Mouse (Mus musculus) ovary, postnatal 14 days (tissue): ENCODE results near the gene Emc10.

Source experiments
- DNase-seq: peaks from one replicate; pipeline ENCODE4 v3.0.0; 2022; ENCODE audit warnings: low spot score

Emc10 gene

DNA sequence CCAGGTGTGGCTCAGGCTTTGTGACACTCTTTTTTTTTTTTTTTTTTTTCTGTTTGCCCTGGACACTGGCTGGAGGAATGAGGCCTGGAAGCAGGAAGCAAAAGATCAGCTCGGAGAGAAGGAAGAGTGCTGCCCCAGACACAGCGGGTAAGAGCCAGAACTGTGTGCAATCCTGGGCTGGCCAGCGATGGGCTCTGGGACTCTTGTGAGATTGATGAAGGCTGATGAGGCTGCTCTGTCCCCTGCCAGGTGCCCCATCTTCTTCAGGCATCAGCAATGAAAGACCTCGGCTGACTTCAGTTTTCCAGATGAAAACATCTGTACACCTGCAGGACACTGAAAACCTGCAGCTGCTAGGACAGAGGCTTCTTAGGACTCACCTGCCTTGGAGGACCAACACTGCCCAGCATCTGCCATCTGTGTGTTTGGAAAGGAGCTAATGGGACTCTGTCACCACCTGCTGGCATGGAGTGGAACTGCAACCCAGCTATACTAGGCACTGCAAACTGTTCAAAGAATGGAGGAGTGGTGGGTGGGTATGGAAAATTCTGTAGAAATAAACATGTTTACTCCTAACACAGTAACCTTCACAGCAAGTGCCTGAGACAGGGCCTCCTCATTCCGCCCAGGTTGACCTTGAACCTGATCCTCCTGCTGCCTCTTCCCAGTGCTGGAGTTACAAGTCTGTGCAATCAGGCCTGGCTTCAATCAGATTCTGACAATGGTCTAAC, 11.3 kb downstream of the Emc10 start:
- DNase-seq = peak; percentile 75

DNA sequence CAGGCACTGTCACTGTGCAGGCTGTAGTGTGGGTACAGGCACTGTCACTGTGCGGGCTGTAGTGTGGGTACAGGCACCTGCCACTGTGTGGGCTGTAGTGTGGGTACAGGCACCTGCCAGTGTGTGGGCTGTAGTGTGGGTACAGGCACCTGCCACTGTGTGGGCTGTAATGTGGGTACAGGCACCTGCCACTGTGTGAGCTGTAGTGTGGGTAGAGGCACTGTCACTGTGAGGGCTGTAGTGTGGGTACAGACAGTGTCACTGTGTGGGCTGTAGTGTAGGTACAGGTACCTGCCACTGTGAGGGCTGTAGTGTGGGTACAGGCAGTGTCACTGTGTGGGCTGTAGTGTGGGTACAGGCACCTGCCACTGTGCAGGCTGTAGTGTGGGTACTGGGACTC, 12.2 kb downstream of the Emc10 start:
- DNase-seq = no peak

DNA sequence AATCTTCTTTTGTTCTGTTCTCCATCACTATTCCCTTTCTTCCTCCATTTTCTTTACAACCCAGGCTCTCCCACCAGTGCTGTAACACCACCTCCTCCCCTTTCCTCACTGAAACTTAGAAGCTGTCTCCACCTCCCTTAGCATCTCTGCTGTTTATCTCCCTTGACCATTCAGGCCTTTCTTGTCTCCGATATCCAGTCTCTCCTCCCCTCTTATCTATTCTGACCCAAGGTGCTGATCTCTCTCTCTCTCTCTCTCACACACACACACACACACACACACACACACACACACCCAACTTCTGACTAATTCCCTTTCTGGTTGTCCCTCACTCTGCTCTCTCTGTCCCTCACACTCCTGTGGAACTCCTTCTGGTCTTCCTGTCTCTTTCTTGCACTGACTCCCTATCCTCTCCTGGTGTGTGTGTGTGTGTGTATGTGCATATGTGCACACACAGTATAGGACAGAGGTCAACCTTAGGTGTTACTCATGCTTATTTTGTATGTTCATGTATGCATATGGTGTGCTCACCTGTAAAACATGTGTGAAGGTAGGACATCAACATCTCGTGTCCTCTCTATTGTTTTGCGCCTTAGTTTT, 13.4 kb downstream of the Emc10 start:
- no peak for DNase-seq

DNA sequence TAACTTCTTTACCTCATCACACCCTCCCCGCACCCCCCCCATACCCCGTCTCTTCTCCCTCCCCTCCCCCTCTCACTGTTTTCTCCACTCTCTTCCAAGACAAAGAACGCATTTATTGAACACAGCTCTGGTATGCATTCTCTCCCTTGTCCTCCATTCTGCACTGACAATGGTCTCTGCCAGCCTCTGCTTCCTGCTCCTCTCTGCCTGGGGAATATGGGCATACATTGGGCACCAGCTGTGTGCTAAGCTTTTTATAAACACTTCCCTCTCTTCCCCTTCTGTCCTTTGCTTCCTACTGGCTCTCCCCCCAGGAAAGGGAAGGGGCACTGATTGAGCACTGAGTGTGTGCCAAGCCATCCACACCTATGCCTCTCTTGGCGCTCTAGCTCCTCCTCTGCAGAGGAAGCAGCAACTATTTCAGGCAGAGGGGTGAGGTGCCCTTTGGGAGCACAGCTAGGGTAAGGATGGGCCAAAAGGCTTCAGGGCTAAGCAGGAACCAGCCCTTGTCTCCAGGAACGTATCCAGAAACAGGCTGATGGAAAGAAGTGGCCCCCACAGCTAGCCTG, 21.2 kb downstream of the Emc10 start:
- DNase-seq = no peak

DNA sequence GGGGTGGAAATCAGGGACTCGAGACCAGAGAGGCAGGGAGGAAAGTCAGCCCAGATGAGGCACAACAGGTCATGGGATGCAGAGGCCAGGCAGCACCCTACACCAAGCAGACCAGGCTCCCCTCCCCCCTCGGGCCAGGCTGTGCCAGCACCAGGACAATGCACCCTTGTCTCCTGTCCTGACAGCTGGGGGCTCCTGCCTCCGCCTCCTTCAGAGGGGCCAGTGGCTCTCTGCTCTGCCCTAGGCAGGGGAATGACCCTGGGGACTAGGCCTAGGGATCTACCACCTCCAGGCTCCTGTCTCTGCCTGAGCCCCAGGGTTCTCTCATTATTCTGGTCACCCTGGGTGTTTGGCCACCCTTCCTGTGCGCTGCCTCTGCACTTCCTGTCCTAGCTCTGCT, 21.9 kb downstream of the Emc10 start:
- DNase-seq = no peak

DNA sequence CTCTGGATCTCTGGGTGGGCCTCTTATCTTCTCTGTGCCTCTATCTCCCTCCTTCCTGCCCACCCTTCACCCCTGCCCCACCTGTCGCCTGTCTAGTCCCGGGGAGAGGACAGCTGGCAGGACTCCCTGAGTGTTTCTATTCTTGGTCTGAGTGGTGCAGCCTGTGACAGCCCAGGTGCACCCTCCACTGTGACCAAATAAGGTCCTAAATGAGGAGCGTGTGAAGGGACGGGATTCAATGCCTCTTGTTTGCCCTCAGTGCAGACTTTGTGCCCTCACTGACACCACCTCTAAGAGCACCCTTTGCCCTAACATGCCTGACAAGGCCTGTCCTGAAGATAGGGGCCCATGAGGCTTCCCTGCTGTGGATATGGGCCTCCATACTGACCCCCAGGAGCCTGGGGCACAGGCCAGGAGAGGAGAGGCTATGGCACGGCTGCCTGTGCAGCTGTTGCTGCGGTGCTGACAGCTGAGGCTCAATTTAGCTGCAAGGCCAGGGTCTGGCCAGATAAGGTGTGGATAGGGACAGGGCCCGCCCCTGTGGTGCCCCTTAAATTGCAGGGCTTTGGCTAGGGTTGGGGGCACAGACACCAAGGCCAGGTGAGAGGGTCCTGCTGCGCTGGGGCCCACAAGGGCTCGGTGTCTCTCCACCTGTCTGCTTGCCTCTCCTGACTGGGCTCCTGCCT, 23.2 kb downstream of the Emc10 start:
- no peak for DNase-seq

DNA sequence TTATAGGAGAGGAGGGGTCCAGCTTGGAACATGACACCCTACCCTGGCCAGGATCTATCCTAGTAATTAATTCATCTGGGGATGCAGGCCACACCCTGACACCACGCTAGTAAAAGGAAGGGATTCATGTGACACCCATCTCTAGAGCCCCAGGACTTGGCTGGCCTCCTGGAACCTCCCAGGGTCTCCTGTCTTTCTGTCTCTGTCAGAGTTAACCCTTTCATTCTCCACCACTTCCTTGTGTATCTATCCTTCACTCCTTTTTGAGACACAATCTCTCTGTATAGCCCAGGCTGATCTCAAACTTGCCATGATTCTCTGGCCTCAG, 23.8 kb downstream of the Emc10 start:
- DNase-seq = no peak

DNA sequence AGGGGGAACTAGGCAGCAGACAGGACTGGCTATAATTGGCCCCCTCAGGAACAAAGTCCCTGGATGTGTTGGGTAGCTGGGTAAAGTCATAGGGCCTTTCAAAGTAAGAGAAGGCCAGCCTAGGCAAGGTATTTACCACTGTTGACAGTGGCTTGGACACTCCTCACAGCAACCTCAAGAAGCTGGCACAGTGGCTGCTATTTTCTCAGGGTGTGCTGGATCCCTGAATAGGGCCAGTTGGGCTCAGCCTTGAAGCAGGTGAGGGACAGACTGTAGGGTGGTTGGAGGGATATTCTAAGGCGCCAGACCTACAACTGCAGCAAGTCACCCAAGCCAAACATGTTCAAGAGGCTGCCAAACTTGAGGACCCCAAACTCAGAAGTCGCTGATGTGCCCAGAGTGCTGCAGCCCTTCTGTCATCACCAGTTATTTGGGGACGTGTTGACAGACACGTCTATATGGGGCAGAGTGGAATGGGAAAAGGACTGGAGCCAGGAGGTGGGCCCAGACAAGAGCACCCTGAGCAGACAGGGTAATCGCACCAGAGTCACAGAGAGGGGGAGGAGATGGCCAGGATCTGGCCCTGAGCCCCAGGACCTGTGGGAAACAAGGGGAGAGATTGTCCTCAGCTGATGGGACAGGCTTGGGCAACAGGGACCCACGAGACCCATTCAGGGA, 24.3 kb downstream of the Emc10 start:
- DNase-seq = no peak

DNA sequence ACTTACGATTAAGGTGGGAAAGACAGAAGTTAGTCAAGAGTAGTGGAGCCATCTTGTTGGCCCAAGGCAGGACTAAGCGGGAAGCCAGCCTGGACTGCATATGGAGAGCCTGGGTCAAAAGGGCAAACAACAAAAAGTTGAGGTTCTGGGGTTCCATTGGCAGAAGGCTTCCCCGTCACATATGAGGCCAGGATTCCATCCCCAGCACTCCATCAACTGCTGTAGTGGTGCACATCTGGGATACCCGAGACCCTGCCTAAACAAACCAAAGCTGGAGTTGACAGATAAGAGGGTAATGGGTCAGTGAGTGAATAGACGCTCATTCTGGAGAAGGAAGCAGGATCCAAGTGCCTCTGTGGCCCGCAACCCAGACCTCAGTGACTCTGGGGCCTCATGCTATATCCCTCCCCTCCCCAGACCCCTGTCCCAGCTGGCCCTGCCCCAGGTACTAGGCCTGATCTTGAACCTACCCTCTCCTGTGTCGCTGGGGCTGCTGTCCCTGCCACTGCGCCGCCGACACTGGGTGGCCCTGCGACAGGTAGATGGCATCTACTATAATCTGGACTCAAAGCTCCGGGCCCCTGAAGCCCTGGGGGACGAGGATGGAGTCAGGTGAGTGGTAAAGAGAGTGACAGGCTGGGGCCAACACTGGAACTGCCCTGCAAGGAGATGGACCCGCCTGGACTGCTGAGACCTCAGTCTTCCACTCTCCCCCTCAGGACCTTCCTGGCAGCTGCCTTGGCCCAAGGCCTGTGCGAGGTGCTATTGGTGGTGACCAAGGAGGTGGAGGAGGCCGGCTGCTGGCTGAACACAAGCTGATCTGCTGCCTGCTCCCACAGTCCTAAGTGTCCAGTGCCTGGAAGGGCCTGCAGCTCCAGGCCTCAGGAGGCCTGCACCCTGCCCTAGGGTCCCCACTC, 25.4 kb downstream of the Emc10 start:
- no peak for DNase-seq

DNA sequence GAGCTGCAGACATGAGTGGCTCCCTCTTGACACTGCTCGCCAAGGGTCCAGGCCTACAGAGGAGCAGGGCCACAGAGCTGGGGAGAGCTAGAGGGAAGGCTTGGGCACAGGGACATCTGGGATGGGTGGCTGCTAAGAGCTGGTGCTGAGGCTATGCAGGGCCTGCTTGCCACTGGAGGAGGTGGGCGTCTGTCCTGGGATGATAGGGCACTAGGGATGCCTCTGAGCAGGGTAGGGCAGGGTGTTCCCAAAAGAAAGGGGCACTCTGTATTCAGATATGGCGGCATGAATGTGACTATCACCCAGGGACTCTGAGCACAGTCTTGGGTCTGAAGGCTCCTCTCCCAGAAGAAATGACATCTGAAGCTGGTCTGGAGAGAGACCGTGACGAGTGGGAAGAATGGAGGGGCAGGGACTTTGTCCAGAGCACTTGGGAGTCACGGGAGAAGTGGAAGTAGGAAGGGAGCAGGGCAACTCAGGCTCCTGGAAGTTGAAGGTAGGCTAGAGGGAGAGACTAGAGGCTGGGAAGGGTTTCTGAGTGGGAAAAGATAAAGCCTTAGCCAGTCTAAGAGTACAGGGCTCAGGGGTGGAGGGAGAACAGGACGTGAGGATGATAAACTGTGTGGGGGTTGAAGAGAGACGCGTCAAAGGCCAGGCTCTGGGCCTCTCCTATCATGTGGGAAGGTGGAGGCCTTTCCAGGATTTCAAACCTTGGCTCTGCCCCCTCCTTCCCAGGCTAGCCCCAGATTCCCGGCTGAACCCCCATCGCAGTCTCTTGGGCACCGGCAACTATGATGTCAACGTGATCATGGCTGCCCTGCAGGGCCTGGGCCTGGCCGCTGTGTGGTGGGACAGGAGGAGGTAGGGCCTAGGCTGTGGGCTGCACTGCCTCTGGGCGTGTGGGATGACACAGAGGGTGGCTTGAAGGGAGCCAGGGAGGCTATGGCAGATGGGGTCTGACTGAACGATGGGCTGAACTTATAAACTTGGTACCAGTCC, 26.4 kb downstream of the Emc10 start:
- no peak for DNase-seq

DNA sequence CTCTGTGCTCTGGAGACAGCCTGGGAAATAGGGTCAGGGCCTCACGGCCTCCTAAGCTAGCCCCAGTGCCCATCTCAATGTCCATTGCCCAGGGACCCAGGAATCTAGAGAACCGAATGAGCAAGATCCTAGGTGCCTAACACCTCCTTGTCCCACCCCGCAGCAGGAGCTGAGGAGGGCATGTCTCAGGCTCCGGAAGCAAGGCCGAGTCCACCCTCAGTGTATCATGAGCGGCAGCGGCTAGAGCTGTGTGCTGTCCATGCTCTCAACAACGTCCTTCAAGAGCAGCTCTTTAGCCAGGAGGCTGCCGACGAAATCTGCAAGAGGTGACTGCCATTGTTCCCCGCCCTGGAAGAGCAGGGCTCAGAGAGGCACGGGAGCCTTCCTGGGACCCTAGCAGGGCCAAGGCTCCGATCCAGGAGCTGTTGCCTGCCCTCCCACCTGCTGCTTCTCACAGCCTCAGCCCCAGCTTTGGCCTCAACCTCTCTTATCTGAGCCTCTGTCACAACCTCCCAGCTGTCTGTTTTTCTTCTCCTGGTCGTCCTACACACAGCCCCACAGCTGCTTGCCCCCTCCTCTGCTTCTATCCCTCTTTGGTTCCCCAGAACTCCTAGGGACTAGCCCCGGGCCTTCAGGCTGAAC, 27.6 kb downstream of the Emc10 start:
- no peak for DNase-seq

DNA sequence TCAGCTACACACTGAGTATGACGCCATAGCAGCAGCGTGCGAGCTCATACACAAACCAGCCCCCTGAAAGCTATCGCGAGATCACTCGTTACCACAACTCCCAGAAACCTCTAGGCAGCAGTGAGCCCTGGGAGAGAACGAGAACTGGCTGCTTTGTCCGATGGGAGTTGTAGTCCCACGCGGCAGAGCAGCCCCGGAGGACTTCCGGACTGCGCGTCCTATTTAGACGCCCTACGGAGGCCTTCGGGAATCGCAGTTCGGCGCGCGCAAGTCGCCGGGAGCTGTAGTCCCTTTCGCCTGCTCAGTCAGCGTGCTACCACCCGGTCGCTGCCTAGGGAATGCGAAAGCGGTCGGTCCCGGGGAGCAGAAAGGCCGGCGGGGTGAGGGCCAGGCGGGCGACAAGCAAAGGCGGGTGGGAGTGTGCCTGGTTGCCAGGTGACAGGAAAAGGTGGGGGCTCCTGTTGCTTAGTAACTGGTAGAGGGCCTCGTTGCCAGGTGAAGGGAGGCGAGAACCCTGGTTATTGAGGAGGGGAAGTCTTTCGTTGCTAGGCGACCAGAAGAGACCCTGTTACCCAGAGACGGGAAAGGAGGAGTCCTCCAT, 28.4 kb downstream of the Emc10 start, which contains the start of gene Josd2:
Gene Josd2, plus strand, starts transcription at position 170 of the 601 bp plus-strand sequence.
- peak; percentile 78 for DNase-seq

DNA sequence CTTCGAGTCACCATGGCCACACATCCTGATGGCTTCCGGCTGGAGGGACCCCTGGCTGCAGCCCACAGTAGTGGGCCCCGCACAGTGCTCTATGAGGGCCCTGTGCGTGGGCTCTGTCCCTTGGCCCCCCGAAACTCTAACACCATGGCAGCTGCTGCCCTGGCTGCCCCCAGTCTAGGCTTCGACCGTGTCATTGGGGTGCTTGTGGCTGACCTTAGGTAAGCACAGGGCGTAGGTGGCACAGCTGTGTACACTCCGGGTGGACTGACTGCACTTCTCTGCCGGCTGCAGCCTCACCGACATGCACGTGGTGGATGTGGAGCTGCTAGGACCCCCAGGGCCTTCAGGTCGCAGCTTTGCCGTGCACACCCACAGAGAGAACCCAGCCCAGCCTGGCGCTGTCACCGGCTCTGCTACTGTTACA, 29.4 kb downstream of the Emc10 start:
- DNase-seq = no peak

DNA sequence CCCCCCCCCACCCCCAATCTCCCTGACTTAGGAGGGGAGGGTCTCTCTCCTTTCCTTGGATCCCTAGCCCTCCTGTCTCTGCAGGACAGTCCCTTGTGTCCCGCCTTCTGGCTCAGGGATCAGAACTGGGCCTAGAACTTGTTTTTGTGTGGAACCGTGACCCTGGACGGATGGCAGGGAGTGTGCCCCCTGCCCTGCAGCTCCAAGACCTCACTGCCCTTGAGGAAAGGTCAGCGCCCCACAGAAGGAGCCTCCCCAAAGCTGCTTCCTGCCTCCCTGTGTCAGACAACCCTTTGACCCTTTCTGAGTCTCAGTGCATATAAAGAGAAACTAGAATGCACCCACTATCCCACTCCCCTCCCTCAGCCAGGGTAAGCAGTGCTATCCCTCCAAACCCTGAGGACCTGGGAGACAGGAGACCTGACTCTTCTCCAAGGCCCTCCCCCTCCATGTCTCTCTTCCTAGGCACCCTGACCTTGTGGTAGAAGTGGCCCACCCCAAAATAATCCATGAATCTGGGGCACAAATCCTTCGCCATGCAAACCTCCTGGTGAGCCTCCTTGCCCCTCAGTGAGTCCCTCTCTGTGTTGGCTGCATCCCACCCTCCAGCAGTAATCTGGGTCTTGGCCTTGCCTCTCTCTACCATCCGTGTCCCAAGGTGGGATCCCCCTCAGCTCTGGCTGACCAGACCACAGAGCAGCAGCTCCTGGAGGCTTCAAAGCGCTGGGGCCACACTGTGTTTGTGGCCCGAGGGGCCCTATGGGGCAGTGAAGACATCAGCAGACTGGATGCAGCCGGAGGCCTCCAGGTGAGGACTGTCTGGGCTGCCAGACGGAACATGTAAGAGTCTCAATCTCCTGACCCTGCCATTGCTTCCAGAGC, 30.1 kb downstream of the Emc10 start:
- DNase-seq = no peak

DNA sequence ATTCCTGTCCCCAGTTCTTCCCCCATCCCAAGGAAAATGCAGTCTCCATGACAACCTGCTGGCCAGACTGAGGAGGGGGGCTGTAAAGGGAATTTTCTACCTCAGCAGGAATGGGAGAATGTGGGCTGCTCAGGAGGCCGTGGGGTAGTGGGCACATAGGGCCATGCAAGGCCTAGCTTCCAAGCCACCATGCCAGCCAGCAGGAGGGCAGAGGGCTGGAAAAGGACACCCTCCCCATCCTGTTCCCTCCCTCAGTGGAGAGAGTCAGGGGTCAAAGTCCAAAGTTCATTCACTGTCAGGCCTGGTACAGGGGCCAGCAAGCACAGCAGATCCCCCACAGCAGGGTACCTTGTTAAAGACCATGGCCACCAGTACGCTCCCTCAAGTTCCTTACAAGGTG, 31.2 kb downstream of the Emc10 start, which contains the start of gene Aspdh:
Gene Aspdh, plus strand, starts transcription at position 281 of the 400 bp plus-strand sequence.
- DNase-seq = no peak

DNA sequence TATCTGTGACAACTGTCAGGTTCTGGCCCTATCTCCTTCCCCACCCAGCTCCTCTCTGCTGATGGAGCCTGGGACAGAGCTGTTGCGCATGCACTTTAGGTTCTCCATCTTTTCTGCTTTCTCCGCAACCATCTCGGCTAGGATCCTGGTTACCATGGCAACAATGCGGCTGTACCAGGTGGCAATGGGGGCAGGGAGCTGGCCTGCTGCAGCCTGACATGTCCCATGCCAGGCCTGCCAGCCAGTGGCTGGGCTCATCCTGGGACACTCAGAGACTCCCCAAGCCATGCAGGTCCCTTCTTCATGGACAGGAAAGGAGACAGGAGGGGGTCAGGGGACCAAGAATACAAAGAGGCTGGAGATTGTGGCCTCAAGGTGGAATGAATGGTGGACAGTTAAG, 31.8 kb downstream of the Emc10 start:
- no peak for DNase-seq

DNA sequence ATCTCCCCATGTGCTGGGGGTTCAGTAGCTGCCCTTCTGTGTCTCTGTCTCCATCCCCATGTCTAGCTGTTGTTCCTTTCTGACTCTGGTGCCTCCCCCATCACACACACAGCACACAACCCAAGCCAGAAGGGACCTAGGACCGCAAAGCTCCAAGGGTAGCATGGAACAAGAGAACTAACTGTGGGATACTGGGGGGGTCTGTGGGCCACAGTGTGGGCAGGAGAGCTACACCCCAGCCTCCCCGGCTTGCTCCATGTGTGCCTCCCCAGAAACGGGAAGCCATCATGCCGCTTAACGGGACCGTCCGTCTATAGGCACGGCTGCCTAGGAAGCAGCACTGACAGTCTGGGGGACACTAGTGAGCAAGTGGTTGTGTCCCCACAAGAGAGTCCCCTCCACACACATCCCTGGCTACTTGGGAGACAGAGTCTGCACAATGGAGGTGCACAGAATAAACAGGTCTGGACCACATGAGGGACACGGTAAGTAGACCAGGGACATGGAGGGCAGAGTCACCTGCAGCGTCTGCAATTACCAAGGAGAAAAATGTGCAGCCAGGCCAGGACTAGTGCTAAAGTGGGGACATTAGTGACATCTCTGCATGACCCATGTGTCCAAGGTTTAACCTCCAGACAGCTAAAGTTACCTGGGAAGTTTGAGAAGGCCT, 32.6 kb downstream of the Emc10 start:
- DNase-seq = no peak

DNA sequence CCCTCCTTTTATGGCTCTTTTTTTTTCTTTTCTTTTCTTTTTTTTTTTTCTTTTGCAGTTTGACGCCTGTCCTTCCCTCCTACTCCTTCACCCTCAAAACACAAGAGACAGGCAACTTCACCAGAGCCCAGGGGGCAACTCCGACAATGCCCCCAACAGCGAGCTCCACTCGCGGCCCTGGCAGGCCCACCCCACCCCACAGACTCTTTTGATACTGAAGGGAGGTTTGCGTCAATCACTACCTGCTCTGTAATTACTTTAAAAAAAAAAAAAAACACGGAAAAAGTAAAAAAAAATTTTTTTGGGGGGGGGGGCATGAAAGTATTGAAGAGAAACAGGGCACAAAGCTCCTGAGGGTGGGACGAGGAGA, 33.3 kb downstream of the Emc10 start:
- no peak for DNase-seq
